Mouse (Mus musculus) embryonic facial prominence, embryonic 12.5 days (tissue): ENCODE results near the gene Csmd2. TPM values are rescaled to one million over a fixed set of nuclear protein-coding genes. Genes with fewer than 3 reads are reported as not detected.
"Not testable (repeated sequence)": the region's sequence is repeated elsewhere in the genome, so short reads cannot be mapped to it uniquely, and the experiment has no call there.

Experiments
- ATAC-seq: fragments of 200-750 bp; cut with Nextera tagmentation; 2 replicates; pipeline ENCODE4 v1.8.0; 2017; ENCODE audit not compliant: insufficient number of reproducible peaks, insufficient read depth, low FRiP score, low TSS enrichment
- H3K27ac ChIP-seq: fragments of 300-500 bp; sonication (generic); 2 replicates; pipeline ENCODE4 v1.5.1; 2016; ENCODE audit warnings: mild to moderate bottlenecking
- H3K27me3 ChIP-seq: fragments of 300-500 bp; sonication (generic); 2 replicates; pipeline ENCODE4 v1.6.1; 2016; ENCODE audit warnings: mild to moderate bottlenecking, moderate library complexity
- H3K36me3 ChIP-seq: fragments of 300-500 bp; sonication (generic); 2 replicates; pipeline ENCODE4 v1.6.1; 2016; ENCODE audit warnings: mild to moderate bottlenecking
- H3K4me1 ChIP-seq: fragments of 300-500 bp; sonication (generic); 2 replicates; pipeline ENCODE4 v1.6.1; 2016
- H3K4me2 ChIP-seq: fragments of 300-500 bp; sonication (generic); replicated peaks from 2 replicates; pipeline ENCODE4 v1.6.1; 2016; ENCODE audit warnings: mild to moderate bottlenecking, moderate library complexity
- H3K4me3 ChIP-seq: fragments of 300-500 bp; sonication (generic); 2 replicates; pipeline ENCODE4 v1.5.1; 2016; ENCODE audit warnings: mild to moderate bottlenecking
- H3K9ac ChIP-seq: fragments of 300-500 bp; sonication (generic); 2 replicates; pipeline ENCODE4 v1.6.1; 2016; ENCODE audit warnings: mild to moderate bottlenecking, moderate library complexity
- H3K9me3 ChIP-seq: fragments of 300-500 bp; sonication (generic); 2 replicates; pipeline ENCODE4 v1.6.1; 2016; ENCODE audit warnings: mild to moderate bottlenecking, moderate library complexity
- WGBS: fragments of 180-500 bp; shearing (Covaris S2); methylation state at CpG from one replicate; pipeline ENCODE4 v1.1.7; 2016; 5-methylcytosine and 5-hydroxymethylcytosine counted together
- polyA plus RNA-seq: library from polyadenylated mRNA; unstranded; fragments of >200 nt; fragmentation: Nextera tagmentation; extraction: Ambion mirVana; gene quantifications from 2 replicates; pipeline ENCODE4 v1.2.1, GENCODE M21; 2016

Csmd2 gene
- polyA plus RNA-seq, 1 experiment from 2014 or later: 0.54 TPM

GRCm38 (mm10) chr4:128483891-128484290 is 496.2 kb downstream of the Csmd2 start:
- Histone ChIP-seq H3K27ac (no peak overlapping the region), H3K4me3 (no peak overlapping the region), H3K4me2 (no peak overlapping the region), H3K36me3 (no peaks in the 10 kb centered on the region), H3K4me1 (no peaks in the 10 kb centered on the region), H3K27me3 (no peaks in the 10 kb centered on the region), H3K9ac (no peak overlapping the region), H3K9me3 (no peaks in the 10 kb centered on the region)
- 83% methylated on average over 7 of the region's 7 CpGs for WGBS
- no peak for ATAC-seq

GRCm38 (mm10) chr4:128484679-128485078 is 497.0 kb downstream of the Csmd2 start:
- Histone ChIP-seq H3K9ac (no peak overlapping the region), H3K9me3 (no peaks in the 10 kb centered on the region), H3K27ac (no peak overlapping the region), H3K36me3 (no peaks in the 10 kb centered on the region), H3K4me1 (no peaks in the 10 kb centered on the region), H3K27me3 (no peaks in the 10 kb centered on the region), H3K4me3 (no peak overlapping the region), H3K4me2 (no peak overlapping the region)
- ATAC-seq: no peak
- WGBS: 67% methylated on average over 2 of the region's 2 CpGs

- Histone ChIP-seq H3K4me1 (no peaks in the 10 kb centered on the region), H3K4me3 (no peak overlapping the region), H3K36me3 (no peaks in the 10 kb centered on the region), H3K4me2 (no peak overlapping the region), H3K27ac (no peak overlapping the region), H3K9me3 (no peaks in the 10 kb centered on the region), H3K27me3 (no peaks in the 10 kb centered on the region), H3K9ac (no peak overlapping the region)
- 84% methylated on average over 11 of the region's 11 CpGs for WGBS
- no peak for ATAC-seq
These were observed 502.0 kb downstream of the Csmd2 start for GRCm38 (mm10) chr4:128489521-128490100.

GRCm38 (mm10) chr4:128492055-128492454 is 504.4 kb downstream of the Csmd2 start:
- Histone ChIP-seq H3K4me1 (no peaks in the 10 kb centered on the region), H3K4me2 (no peak overlapping the region), H3K4me3 (no peak overlapping the region), H3K36me3 (no peaks in the 10 kb centered on the region), H3K27ac (no peak overlapping the region), H3K9me3 (no peaks in the 10 kb centered on the region), H3K9ac (no peak overlapping the region), H3K27me3 (no peaks in the 10 kb centered on the region)
- 58% methylated on average over 8 of the region's 8 CpGs for WGBS
- ATAC-seq: no peak

GRCm38 (mm10) chr4:128499980-128500379 is 512.3 kb downstream of the Csmd2 start:
- Histone ChIP-seq H3K36me3 (no peaks in the 10 kb centered on the region), H3K27me3 (no peaks in the 10 kb centered on the region), H3K9me3 (no peaks in the 10 kb centered on the region), H3K4me2 (no peak overlapping the region), H3K27ac (no peak overlapping the region), H3K9ac (no peak overlapping the region), H3K4me3 (no peak overlapping the region), H3K4me1 (no peaks in the 10 kb centered on the region)
- WGBS: 77% methylated on average over 2 of the region's 2 CpGs
- no peak for ATAC-seq

GRCm38 (mm10) chr4:128506878-128507277 is 519.2 kb downstream of the Csmd2 start:
- no peaks in the 10 kb centered on the region for H3K36me3 ChIP-seq
- H3K9ac ChIP-seq: no peak overlapping the region
- no peak overlapping the region for H3K27ac ChIP-seq
- no peak for ATAC-seq
- no peaks in the 10 kb centered on the region for H3K4me1 ChIP-seq
- 0 out of 2 replicates have a peak, but pooled peaks cover 3% of the 10 kb centered on the region for H3K27me3 ChIP-seq
- no peak overlapping the region for H3K4me2 ChIP-seq
- no peak overlapping the region for H3K4me3 ChIP-seq
- 47% methylated on average over 10 of the region's 10 CpGs for WGBS
- H3K9me3 ChIP-seq: no peaks in the 10 kb centered on the region

GRCm38 (mm10) chr4:128509885-128510284 is 522.2 kb downstream of the Csmd2 start:
- no peak overlapping the region for H3K4me2 ChIP-seq
- H3K9me3 ChIP-seq: no peaks in the 10 kb centered on the region
- no peaks in the 10 kb centered on the region for H3K36me3 ChIP-seq
- ATAC-seq: no peak
- no peaks in the 10 kb centered on the region for H3K4me1 ChIP-seq
- 78% methylated on average over 5 of the region's 5 CpGs for WGBS
- H3K4me3 ChIP-seq: no peak overlapping the region
- H3K9ac ChIP-seq: no peak overlapping the region
- 0 out of 2 replicates have a peak, but pooled peaks cover 3% of the 10 kb centered on the region for H3K27me3 ChIP-seq
- H3K27ac ChIP-seq: no peak overlapping the region

GRCm38 (mm10) chr4:128514496-128514895 is 526.8 kb downstream of the Csmd2 start:
- no peaks in the 10 kb centered on the region for H3K36me3 ChIP-seq
- H3K9ac ChIP-seq: no peak overlapping the region
- H3K9me3 ChIP-seq: no peaks in the 10 kb centered on the region
- H3K4me1 ChIP-seq: no peaks in the 10 kb centered on the region
- no peak overlapping the region for H3K27ac ChIP-seq
- no peak overlapping the region for H3K4me3 ChIP-seq
- WGBS: 80% methylated on average over 5 of the region's 5 CpGs
- no peak for ATAC-seq
- no peaks in the 10 kb centered on the region for H3K27me3 ChIP-seq
- no peak overlapping the region for H3K4me2 ChIP-seq

GRCm38 (mm10) chr4:128521276-128521675 is 533.6 kb downstream of the Csmd2 start:
- H3K4me2 ChIP-seq: no peak overlapping the region
- no peaks in the 10 kb centered on the region for H3K27me3 ChIP-seq
- H3K36me3 ChIP-seq: no peaks in the 10 kb centered on the region
- H3K9ac ChIP-seq: no peak overlapping the region
- no peak overlapping the region for H3K27ac ChIP-seq
- 83% methylated on average over 6 of the region's 6 CpGs for WGBS
- no peak for ATAC-seq
- no peak overlapping the region for H3K4me3 ChIP-seq
- no peaks in the 10 kb centered on the region for H3K9me3 ChIP-seq
- no peaks in the 10 kb centered on the region for H3K4me1 ChIP-seq

- Histone ChIP-seq H3K4me3 (no peak overlapping the region), H3K36me3 (no peaks in the 10 kb centered on the region), H3K4me1 (no peaks in the 10 kb centered on the region), H3K27me3 (no peaks in the 10 kb centered on the region), H3K9ac (no peak overlapping the region), H3K9me3 (no peaks in the 10 kb centered on the region), H3K4me2 (no peak overlapping the region), H3K27ac (no peak overlapping the region)
- 23% methylated on average over 2 of the region's 2 CpGs for WGBS
- no peak for ATAC-seq
These were observed 555.7 kb downstream of the Csmd2 start for GRCm38 (mm10) chr4:128543378-128543777.

- H3K27ac ChIP-seq, H3K9me3 ChIP-seq, H3K27me3 ChIP-seq, H3K4me3 ChIP-seq, H3K4me2 ChIP-seq, H3K4me1 ChIP-seq, H3K9ac ChIP-seq, H3K36me3 ChIP-seq, ATAC-seq: not testable (repeated sequence)
- 82% methylated on average over 2 of the region's 2 CpGs for WGBS
These were observed 556.4 kb downstream of the Csmd2 start for GRCm38 (mm10) chr4:128543956-128544486.

GRCm38 (mm10) chr4:128550756-128551155 is 563.1 kb downstream of the Csmd2 start:
- H3K9me3 ChIP-seq: no peaks in the 10 kb centered on the region
- no peaks in the 10 kb centered on the region for H3K4me1 ChIP-seq
- H3K27me3 ChIP-seq: no peaks in the 10 kb centered on the region
- no peak overlapping the region for H3K4me2 ChIP-seq
- 84% methylated on average over 6 of the region's 6 CpGs for WGBS
- no peak overlapping the region for H3K27ac ChIP-seq
- H3K36me3 ChIP-seq: no peaks in the 10 kb centered on the region
- no peak overlapping the region for H3K4me3 ChIP-seq
- no peak overlapping the region for H3K9ac ChIP-seq
- no peak for ATAC-seq
